Mouse (Mus musculus): ENCODE measurements around the gene Zbtb4. TPM values are rescaled to one million over a fixed set of nuclear protein-coding genes. Genes with fewer than 3 reads are reported as not detected.

The Zbtb4 gene
- total RNA-seq, 4 experiments from 2014 or later, result 43.7 to 52.4 (median 49.3) TPM

- DNase-seq (ENCODE audit: low spot score), result no peak
These were observed 34.9 kb downstream of the Zbtb4 start for GRCm38 (mm10) chr11:69800392-69801197.

DNA sequence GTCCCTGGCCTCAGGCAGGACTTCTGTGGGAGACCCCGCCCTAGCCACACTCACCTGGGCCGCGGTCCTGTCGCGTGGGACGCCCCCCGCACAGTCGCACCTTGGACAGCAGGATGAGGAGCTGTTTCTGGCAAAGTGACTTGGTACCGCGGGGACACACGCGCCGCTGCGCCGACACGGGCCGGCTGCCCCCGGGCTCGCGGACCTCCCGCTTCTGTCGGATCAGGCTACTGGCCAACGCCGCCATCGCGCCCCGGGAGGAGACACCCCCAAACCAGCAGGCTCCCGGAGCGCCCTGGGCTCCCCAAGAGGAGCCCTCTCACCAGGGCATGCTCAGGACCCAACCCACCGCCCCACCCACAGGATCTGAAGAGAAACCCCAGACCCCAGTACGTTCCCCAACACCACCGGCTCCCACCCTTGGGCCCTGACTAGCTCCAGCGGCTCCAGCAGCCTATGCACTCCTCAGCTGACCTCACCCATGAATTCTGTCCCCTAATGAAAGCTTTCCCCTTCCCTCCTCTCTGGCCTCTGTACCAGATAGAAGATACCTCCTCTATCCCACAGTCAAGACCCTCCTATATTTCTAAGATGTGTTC is 35.8 kb downstream of the Zbtb4 start, which contains the start of gene Fgf11:
Fgf11 (minus strand) TSS at position 479 of the 599 bp plus-strand sequence.
- no peak for DNase-seq (ENCODE audit: low spot score)

DNA sequence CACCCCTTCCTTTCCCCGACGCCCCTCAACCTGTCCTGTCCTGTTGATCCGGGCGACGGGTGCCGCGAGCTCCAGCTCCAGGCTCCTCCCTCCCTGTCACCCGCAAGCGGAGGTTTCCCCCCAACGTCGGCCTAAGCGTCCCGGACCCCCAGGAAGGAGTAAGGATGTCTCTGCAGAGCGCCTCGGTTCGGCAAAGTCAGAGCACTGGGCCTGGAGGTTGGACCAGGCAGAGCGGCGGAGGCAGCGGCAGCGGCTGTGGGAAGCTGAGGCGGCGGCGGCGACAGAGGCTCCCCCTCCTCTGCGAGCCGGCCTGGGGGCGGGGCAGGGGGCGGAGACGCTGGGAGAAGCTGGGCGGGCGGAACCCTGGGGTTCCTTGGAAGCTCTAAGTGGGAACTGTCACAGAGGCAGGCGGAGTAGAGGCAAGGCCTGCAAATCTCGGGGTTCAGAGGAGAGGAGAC is 37.0 kb downstream of the Zbtb4 start:
- peak; percentile 89 for DNase-seq (ENCODE audit: low spot score)

DNA sequence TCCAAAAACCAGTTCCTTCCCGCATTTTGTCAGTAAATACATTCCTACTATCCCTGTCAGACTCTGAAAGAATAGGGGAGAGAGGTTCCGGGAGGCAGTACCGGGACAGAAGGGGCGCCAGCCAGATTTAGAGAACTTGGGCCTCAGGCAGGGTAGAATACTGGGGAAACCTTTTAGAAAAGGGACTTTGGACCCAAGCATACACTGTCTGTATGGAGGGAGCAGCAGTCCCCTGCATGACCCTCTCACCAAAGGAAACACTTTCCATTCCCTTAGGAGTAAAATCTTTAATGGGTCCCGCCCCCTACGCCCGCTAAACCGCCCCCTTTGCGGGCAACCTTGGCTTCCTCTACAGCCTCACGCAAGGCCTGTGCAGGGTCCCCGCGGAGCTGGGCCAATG is 37.6 kb downstream of the Zbtb4 start:
- no peak for DNase-seq (ENCODE audit: low spot score)

GRCm38 (mm10) chr11:69803786-69804651 is 38.3 kb downstream of the Zbtb4 start:
- DNase-seq (ENCODE audit: low spot score), result peak; percentile 53

- DNase-seq (ENCODE audit: low spot score), result no peak
These were observed 38.9 kb downstream of the Zbtb4 start for GRCm38 (mm10) chr11:69804652-69804940.

GRCm38 (mm10) chr11:69804972-69805909 is 39.5 kb downstream of the Zbtb4 start, which contains the start of gene Tmem102:
TSS of gene Tmem102 (minus strand) at chr11:69805624.
- DNase-seq (ENCODE audit: low spot score), result no peak

GRCm38 (mm10) chr11:69806378-69806777 is 40.7 kb downstream of the Zbtb4 start:
- DNase-seq (ENCODE audit: low spot score), result no peak

DNA sequence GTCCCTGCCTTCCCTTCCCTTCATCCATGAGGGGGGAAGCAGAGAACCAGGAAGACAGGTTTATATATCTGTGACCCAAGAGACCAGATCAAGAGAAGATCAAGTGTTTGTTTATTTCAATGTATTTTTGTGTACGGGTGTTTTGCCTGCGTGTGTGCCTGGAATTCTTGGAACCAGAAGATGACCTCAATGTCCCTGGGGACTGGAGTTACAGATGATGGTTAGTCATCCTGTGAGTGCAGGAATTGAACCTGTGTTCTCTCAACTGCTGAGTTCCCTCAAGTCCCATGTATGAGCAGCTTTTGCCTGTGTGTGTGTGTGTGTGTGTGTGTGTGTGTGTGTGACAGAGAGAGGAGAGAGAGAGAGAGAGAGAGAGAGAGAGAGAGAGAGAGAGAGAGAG is 41.9 kb downstream of the Zbtb4 start:
- no peak for DNase-seq (ENCODE audit: low spot score)

- DNase-seq (ENCODE audit: low spot score), result no peak
These were observed 44.6 kb downstream of the Zbtb4 start for GRCm38 (mm10) chr11:69810280-69810679.

DNA sequence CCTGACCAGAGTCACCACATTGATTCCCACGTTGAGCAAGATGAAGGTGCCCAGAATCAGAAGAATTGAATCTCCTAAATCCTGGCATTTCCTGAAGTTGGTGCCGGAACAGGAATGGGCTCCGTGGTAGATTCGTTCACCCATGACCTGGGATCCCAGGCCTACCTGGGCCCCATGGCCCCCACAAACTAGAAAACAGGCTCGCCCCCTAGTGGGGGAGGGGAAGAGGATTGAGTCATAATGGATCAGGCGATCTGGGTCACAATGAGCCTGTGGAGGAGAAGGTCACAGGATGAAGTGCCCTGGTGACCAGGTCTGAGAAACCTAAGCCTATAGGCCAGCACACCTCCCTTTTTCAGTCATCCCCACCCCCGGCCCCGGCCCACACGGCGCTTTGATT is 49.4 kb downstream of the Zbtb4 start, which contains the start of gene Gm39566:
Gm39566 (minus strand) TSS at position 144 of the 400 bp plus-strand sequence.
- no peak for DNase-seq (ENCODE audit: low spot score)

DNA sequence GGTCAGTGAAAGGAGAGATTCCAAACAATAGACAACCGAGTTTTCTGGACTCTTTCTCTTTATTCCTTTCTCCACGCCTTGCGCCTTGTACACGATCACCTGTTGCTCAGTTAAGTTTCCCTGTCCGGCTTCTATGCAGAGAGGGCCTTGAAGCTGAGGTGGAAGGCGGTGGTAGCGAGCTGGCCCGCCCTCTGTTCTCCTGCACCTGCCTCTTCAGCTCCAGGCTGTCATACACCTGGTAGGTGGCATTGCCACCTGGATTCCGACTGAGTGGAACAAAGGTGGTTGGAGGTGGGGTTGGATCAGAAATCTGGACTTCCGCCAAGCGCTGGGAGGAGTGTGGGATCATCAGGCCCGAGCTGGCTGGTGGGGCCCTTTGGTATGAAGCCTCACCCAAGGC is 50.8 kb downstream of the Zbtb4 start:
- DNase-seq (ENCODE audit: low spot score), result no peak

- DNase-seq (ENCODE audit: low spot score), result no peak
These were observed 52.7 kb downstream of the Zbtb4 start, which contains the start of gene Spem2 for GRCm38 (mm10) chr11:69818365-69818764. TSS of gene Spem2 (minus strand) at chr11:69818465.

- DNase-seq (ENCODE audit: low spot score), result no peak
These were observed 53.2 kb downstream of the Zbtb4 start for GRCm38 (mm10) chr11:69818871-69819270.

GRCm38 (mm10) chr11:69822080-69822479 is 56.4 kb downstream of the Zbtb4 start, which contains the start of gene Spem1:
TSS of gene Spem1 (minus strand) at chr11:69822180.
- no peak for DNase-seq (ENCODE audit: low spot score)

- no peak for DNase-seq (ENCODE audit: low spot score)
These were observed 57.7 kb downstream of the Zbtb4 start for GRCm38 (mm10) chr11:69823456-69823855.

GRCm38 (mm10) chr11:69828832-69829231 is 63.1 kb downstream of the Zbtb4 start:
- DNase-seq (ENCODE audit: low spot score), result no peak

DNA sequence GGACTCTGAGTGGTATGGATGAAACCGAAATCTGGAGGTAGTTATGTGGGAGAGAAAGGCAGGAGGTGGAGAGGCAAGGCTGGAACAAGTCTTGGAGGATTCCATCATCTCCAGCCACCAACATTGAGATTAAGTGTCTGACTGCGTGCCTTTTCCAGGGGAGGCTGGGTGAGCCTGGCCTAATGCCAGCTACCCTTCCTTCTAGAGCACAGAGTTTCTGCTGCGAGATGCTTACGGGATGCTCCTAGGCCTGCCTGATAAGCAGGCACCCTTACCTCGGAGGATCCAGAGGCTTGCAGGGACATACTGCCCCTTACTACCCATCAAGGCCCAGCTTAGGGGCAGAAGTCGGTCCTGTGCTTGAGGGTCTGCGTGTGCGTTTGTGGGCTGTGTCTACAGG is 67.8 kb downstream of the Zbtb4 start:
- DNase-seq (ENCODE audit: low spot score), result no peak

All from heart, adult 8-10 months (tissue).